Mouse (Mus musculus) thymus, postnatal 14 days (tissue): ENCODE data around the gene Eno1.
A peak's percentile ranks its signal among the peaks of the same experiment; 100 is the strongest.
"Not testable (repeated sequence)": the region's sequence is repeated elsewhere in the genome, so short reads cannot be mapped to it uniquely, and the experiment has no call there.

ENCODE experiments used
- DNase-seq: peaks from one replicate; pipeline ENCODE4 v3.0.0; 2021

Eno1 gene

DNA sequence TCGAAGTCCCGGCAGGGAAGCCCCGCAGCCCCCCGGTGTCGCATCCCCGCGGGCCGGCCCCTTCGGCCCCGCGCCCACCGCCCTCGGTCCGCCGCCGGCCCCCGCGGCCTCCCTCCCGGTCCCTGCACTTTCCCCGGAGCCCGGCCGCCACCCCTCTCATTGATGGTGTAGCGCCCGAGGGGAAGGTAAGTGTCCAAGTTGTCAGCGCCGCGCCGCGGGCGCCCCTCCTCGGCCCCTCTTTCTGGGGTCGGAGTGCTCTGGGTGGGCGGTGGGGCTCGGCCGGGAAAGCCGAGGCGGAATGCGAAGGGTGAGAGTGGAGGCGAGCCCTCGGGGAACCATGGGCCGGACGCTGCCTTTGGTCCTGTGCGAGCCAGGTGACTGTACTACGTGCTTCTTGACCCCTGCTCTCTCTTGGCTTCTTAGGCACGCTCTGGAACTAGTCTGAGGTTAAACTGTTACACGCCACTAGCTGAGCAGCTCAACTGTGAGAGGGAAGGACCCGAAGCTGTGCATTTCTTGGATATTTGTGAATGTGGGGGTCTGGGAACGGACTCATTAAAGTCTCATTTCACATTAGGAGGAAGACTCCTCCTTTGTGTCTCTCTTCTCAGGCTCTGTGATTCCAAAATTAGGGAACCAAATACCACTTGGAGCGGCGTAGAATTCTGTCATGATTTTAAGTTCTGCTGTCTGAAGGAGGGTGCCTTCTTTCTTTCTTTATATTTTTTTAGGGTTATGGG lies 45.5 kb downstream of the Eno1 start:
- DNase-seq: peak; percentile 58

DNA sequence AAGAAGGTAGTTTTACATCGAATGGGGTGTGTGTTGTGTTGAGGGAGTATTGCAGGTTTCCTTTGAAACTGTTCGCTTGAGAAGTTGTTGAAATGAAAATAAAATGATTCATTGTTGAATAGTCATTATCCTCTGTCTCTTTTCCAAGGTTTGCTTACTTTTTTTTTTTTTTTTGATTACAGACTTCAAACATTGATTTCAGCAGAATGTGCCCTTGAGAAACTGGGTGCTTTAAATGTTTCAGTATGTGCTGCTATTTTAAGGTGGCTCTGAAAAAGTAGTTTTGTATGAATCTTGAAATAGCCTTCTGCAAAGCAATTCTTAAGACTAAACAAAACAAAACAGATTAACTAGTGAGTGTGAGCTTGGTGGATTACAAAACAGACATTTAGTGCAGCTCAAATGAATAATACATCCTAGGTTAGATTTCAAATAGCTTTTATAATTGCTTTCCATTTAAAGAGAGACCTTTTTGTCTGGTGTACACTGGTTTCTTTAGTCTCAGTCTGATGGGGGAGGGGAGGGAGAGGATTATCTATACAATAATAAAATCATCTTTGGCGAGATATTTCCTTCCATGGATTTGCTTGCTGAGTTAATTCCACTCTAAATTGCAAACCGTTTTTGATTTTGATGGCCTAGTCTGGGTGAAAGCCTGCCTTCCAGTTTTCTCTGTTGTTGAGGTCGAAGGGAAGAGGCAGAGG lies 46.3 kb downstream of the Eno1 start:
- no peak for DNase-seq

DNA sequence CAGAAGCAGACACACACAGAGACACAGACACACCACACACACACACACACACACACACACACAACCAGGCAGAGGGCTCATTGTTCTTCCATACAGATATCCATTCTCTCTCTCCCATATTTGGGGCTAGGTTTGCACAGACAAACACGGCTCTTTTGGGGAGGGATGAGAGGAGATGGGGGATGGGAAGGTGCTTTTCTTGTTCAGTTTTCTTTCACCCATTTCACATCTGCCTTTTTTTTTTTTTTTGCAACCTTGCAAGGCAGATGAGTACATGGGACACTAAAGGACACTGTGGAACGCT lies 46.8 kb downstream of the Eno1 start:
- no peak for DNase-seq

DNA sequence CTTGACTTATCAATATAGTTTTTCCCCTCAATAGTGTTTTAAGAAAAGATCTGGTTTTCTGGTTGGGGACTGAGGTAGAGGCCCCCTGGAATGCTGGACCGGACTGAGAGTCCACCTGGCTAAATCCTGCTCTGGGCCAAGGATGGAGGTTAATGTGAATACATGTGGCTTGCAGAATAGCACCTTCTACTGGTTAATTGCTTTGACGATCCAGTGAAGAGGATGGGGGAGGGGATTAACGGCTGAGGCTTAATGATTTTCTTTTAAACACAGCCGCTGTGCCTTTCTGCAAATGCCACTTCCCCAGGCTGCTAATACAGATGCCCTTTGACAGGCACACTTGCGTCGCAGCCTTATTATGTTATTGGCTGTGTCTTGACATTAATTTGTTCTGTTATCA lies 47.5 kb downstream of the Eno1 start:
- DNase-seq: peak; percentile 15

DNA sequence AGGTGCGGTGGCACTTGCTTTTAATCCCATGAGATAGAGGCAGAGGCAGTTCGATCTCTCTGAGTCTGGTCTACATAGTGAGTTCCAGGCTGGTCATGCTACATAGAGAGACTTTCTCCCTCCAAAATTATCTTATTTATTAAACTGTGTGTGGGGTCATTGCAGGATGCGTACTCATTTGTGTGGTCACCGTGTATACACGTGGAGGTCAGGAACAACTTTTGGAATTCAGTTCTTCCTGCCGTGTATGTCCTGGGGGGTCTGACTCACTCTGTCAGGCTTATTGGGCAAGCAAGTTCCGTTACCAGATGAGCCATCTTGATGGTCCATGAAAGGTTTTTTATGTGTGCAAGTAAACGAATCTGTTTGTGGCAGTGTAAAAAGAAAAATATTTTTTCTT lies 50.5 kb downstream of the Eno1 start:
- no peak for DNase-seq

DNA sequence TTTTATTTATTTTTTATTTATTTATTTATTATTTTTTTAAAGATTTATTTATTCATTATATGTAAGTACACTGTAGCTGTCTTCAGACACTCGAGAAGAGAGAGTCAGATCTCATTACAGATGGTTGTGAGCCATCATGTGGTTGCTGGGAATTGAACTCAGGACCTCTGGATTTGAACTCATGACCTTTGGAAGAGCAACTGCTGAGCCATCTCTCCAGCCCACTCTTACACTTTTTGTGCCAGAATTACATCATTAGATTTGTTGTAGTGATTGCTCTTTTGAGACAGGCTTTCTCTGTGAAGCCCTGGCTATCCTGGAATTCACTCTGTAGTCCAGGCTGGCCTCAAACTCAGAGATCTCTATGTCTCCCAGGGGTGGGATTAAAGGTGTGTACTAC lies 50.9 kb downstream of the Eno1 start:
- not testable (repeated sequence) for DNase-seq

DNA sequence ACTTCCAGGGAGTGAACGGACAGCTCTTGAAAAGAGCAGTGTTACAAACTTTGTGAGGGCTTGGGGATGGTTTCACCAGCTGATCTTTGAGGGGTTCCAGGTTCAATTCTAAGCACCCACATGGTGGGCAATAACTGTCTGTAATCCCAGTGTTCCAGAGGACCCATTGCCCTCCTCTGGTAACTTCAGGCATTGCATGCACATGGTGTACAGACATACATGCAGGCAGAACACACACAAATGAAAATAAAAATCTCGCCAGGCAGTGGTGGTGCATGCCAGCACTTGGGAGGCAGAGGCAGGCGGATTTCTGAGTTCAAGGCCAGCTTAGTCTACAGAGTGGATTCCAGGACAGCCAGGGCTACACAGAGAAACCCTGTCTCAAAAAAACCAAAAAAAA lies 55.4 kb downstream of the Eno1 start:
- DNase-seq: no peak

DNA sequence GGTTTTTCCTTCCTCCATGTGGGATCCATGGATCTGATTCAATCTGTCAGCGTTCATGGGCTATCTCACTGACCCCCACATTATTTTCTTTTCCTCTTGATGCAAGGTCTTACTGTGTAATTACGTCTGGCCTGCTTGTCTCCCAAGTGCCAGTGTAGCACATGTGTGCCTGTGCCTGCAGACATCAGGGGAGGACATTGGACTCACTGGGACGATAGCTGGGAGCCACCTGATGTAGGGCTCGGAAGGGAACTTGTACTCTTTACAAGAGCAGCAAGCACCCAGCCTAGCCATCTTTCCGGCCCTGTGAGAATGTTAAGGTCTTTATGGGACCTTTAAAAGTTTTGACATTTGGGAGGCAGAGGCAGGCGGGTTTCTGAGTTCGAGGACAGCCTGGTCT lies 58.3 kb downstream of the Eno1 start:
- no peak for DNase-seq

DNA sequence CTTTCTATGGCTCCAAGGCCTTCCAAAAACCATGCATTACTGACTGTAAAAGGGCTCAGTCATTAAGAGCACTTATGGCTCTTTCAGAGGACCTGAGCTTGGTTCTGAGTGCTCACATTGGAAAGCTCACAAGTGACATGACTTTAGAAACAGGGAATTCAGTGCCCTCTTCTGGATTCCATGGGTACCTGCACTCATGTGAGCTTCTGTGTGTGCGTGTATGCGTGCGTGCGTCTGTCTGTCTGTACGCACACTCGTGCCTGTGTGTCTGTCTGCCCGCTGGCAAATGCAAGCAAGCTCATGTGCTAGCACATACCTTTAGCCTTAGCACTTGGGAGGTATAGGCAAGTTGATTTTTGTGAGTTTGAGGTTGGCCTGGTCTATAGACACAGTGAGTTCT lies 59.4 kb downstream of the Eno1 start:
- no peak for DNase-seq
